Mouse (Mus musculus): Measurements from ENCODE around the gene Nmnat1. TPM values are rescaled to one million over a fixed set of nuclear protein-coding genes. Genes with fewer than 3 reads are reported as not detected.

The Nmnat1 gene
- total and polyA plus RNA-seq, 3 experiments, result 19.8 to 22.3 TPM; not detected in 1

GRCm38 (mm10) chr4:149489415-149490240 lies 4.6 kb upstream of the Nmnat1 start:
- peaks cover 0 to 1% of the 10 kb centered on the region in 2 experiments; a peak in 1 of 4 replicates for H3K4me1 ChIP-seq (ENCODE audit: control insufficient read depth in 1 of 2, insufficient read depth in 2 of 2, low read length in 2 of 2)
- no peaks in the 10 kb centered on the region for H3K9me3 ChIP-seq (replicated peaks; ENCODE audit: insufficient read depth, low read length)
- no peaks in the 10 kb centered on the region for H3K27me3 ChIP-seq (ENCODE audit: control insufficient read depth in 1 of 2, insufficient read depth in 2 of 2, low read length in 2 of 2)
- TF ChIP-seq TAL1 (IDR thresholded peaks at IDR 0.05; ENCODE audit: low read length), result no peak
- no peak overlapping the region for H3K27ac ChIP-seq (ENCODE audit: control insufficient read depth, low read depth, low read length)
- H3K79me2 ChIP-seq (ENCODE audit: control insufficient read depth, insufficient read depth, low read length, poor library complexity), result peaks cover 12% of the 10 kb centered on the region
- no peak overlapping the region for H3K9ac ChIP-seq (ENCODE audit: control insufficient read depth, low read depth, low read length, poor library complexity, severe bottlenecking)
- H3K36me3 ChIP-seq (ENCODE audit: control insufficient read depth in 1 of 2, insufficient read depth in 2 of 2, low read length in 2 of 2), result peaks cover 4 to 15% of the 10 kb centered on the region in 2 experiments
- no peak overlapping the region for H3K4me3 ChIP-seq (ENCODE audit: control insufficient read depth in 1 of 2, insufficient read depth in 1 of 2, low read depth in 2 of 2, low read length in 2 of 2)
- no peak for DNase-seq (ENCODE audit: low read depth, low spot score)

GRCm38 (mm10) chr4:149487729-149488128 lies 2.7 kb upstream of the Nmnat1 start:
- peaks cover 4 to 10% of the 10 kb centered on the region in 2 experiments for H3K36me3 ChIP-seq (ENCODE audit: control insufficient read depth in 1 of 2, insufficient read depth in 2 of 2, low read length in 2 of 2)
- TF ChIP-seq MEF2A (IDR thresholded peaks at IDR 0.05; ENCODE audit: extremely low read depth, insufficient replicate concordance, low read depth, low read length, poor library complexity, severe bottlenecking), result no peak
- TF ChIP-seq RCOR1 (IDR thresholded peaks at IDR 0.05; ENCODE audit: low read depth, low read length), result no peak
- no peak overlapping the region for H3K27ac ChIP-seq (ENCODE audit: control insufficient read depth, low read depth, low read length)
- DNase-seq (ENCODE audit: low read depth, low spot score), result no peak
- peaks cover 18% of the 10 kb centered on the region for H3K79me2 ChIP-seq (ENCODE audit: control insufficient read depth, insufficient read depth, low read length, poor library complexity)
- peaks cover 4% of the 10 kb centered on the region in 2 experiments; a peak in 2 of 4 replicates for H3K4me1 ChIP-seq (ENCODE audit: control insufficient read depth in 1 of 2, insufficient read depth in 2 of 2, low read length in 2 of 2)
- no peak overlapping the region for H3K4me3 ChIP-seq (ENCODE audit: control insufficient read depth in 1 of 2, insufficient read depth in 1 of 2, low read depth in 2 of 2, low read length in 2 of 2)
- H3K27me3 ChIP-seq (ENCODE audit: control insufficient read depth in 1 of 2, insufficient read depth in 2 of 2, low read length in 2 of 2), result no peaks in the 10 kb centered on the region
- H3K9ac ChIP-seq (ENCODE audit: control insufficient read depth, low read depth, low read length, poor library complexity, severe bottlenecking), result no peak overlapping the region
- H3K9me3 ChIP-seq (replicated peaks; ENCODE audit: insufficient read depth, low read length), result no peaks in the 10 kb centered on the region

GRCm38 (mm10) chr4:149485825-149486206 lies 814 bp upstream of the Nmnat1 start:
- peak overlapping the region; percentile 91 to 94 for H3K4me3 ChIP-seq (ENCODE audit: control insufficient read depth in 1 of 2, insufficient read depth in 1 of 2, low read depth in 2 of 2, low read length in 2 of 2)
- H3K79me2 ChIP-seq (ENCODE audit: control insufficient read depth, insufficient read depth, low read length, poor library complexity), result peaks cover 18% of the 10 kb centered on the region
- DNase-seq (ENCODE audit: low read depth, low spot score), result peak; percentile 67

More at GRCm38 (mm10) chr4:149485825-149486206, 814 bp upstream of the Nmnat1 start:
- Histone ChIP-seq H3K27ac (ENCODE audit: control insufficient read depth, low read depth, low read length) (peak overlapping the region; percentile 33), H3K27me3 (ENCODE audit: control insufficient read depth in 1 of 2, insufficient read depth in 2 of 2, low read length in 2 of 2) (no peaks in the 10 kb centered on the region), H3K36me3 (ENCODE audit: control insufficient read depth in 1 of 2, insufficient read depth in 2 of 2, low read length in 2 of 2) (peaks cover 4 to 10% of the 10 kb centered on the region in 2 experiments), H3K9ac (ENCODE audit: control insufficient read depth, low read depth, low read length, poor library complexity, severe bottlenecking) (peak overlapping the region; percentile 88), H3K9me3 (replicated peaks; ENCODE audit: insufficient read depth, low read length) (no peaks in the 10 kb centered on the region), H3K4me1 (ENCODE audit: control insufficient read depth in 1 of 2, insufficient read depth in 2 of 2, low read length in 2 of 2) (peaks cover 4% of the 10 kb centered on the region in 2 experiments; a peak in 2 of 4 replicates)
- TF ChIP-seq ZKSCAN1 (IDR thresholded peaks at IDR 0.05; ENCODE audit: low read depth, low read length), result no peak
- TF ChIP-seq MXI1 (IDR thresholded peaks at IDR 0.05; ENCODE audit: low read depth, low read length), result peak; percentile 5; the same call in 1 of the 2 replicates
- TF ChIP-seq TCF12 (IDR thresholded peaks at IDR 0.05; ENCODE audit: low read depth, low read length), result no peak
- TF ChIP-seq GABPA (IDR thresholded peaks at IDR 0.05; ENCODE audit: low read depth, low read length), result no peak
- 0 out of 2 replicates have a peak, but pooled peaks have one; percentile 8 for TF ChIP-seq SMC3 (IDR thresholded peaks at IDR 0.05; ENCODE audit: low read depth, low read length)
- no peak for TF ChIP-seq NRF1 (IDR thresholded peaks at IDR 0.05; ENCODE audit: insufficient read depth, low read depth, low read length, poor library complexity, severe bottlenecking)
- TF ChIP-seq ZC3H11A (IDR thresholded peaks at IDR 0.05; ENCODE audit: low read depth, low read length), result no peak
- TF ChIP-seq POLR2AphosphoS2 (IDR thresholded peaks at IDR 0.05; ENCODE audit: low read length), result no peak
- TF ChIP-seq CTCF (IDR thresholded peaks at IDR 0.05 in 2 of 3, conservative IDR thresholded peaks at IDR 0.05 in 1 of 3; ENCODE audit: control insufficient read depth in 1 of 3, insufficient read depth in 1 of 3, low read depth in 2 of 3, low read length in 3 of 3, poor library complexity in 1 of 3, severe bottlenecking in 1 of 3), result peak in 1 of 3 experiments; percentile 43; a peak in 3 of 6 replicates

Data from MEL (cell line).